Mouse (Mus musculus) CH12.LX (cell line): ENCODE results near the gene Ttll5.

ENCODE experiments used
- CTCF ChIP-seq, 2 experiments: IDR thresholded peaks in 1 of 2; conservative IDR thresholded peaks in 1 of 2; 2 replicates each; pipeline ENCODE4 v1.5.1; 2011 to 2012; ENCODE audit warnings: low read depth in 2 of 2, low read length in 2 of 2, improper control_type of control experiment in 1 of 2, inconsistent platforms in 1 of 2, mild to moderate bottlenecking in 1 of 2, moderate library complexity in 1 of 2
- ELF1 ChIP-seq: IDR thresholded peaks from 2 replicates; pipeline ENCODE4 v1.6.1; 2014; ENCODE audit warnings: low read depth, mild to moderate bottlenecking, inconsistent platforms, low read length, improper control_type of control experiment
- EP300 ChIP-seq: IDR thresholded peaks from 2 replicates; pipeline ENCODE4 v1.6.1; 2011; ENCODE audit warnings: low read length, improper control_type of control experiment
- ETS1 ChIP-seq: conservative IDR thresholded peaks from 2 replicates; pipeline ENCODE4 v1.6.1; 2012; ENCODE audit warnings: low read depth, mild to moderate bottlenecking, inconsistent platforms, low read length, improper control_type of control experiment, moderate library complexity
- GABPA ChIP-seq: IDR thresholded peaks from 2 replicates; pipeline ENCODE4 v1.6.1; 2012; ENCODE audit warnings: low read depth, low read length, improper control_type of control experiment, inconsistent platforms; ENCODE audit not compliant: insufficient replicate concordance
- MAX ChIP-seq: IDR thresholded peaks from 2 replicates; pipeline ENCODE4 v1.6.1; 2011; ENCODE audit warnings: low read length, improper control_type of control experiment
- NRF1 ChIP-seq: IDR thresholded peaks from 2 replicates; pipeline ENCODE4 v1.6.1; 2014; ENCODE audit warnings: low read depth, mild to moderate bottlenecking, inconsistent platforms, low read length, improper control_type of control experiment, moderate library complexity
- POLR2A ChIP-seq: IDR thresholded peaks from 2 replicates; pipeline ENCODE4 v1.6.1; 2011; ENCODE audit warnings: low read depth, mild to moderate bottlenecking, improper control_type of control experiment, low read length
- RAD21 ChIP-seq: IDR thresholded peaks from 2 replicates; pipeline ENCODE4 v1.6.1; 2011; ENCODE audit warnings: low read depth, mild to moderate bottlenecking, low read length, improper control_type of control experiment, moderate library complexity
- SIN3A ChIP-seq: IDR thresholded peaks from 2 replicates; pipeline ENCODE4 v1.6.1; 2012; ENCODE audit warnings: low read length, improper control_type of control experiment, inconsistent platforms
- TCF12 ChIP-seq: IDR thresholded peaks from 2 replicates; pipeline ENCODE4 v1.6.1; 2014; ENCODE audit warnings: low read depth, mild to moderate bottlenecking, inconsistent platforms, low read length, improper control_type of control experiment
- USF1 ChIP-seq: IDR thresholded peaks from 2 replicates; pipeline ENCODE4 v1.6.1; 2014; ENCODE audit warnings: low read depth, mild to moderate bottlenecking, inconsistent platforms, low read length, improper control_type of control experiment

DNA sequence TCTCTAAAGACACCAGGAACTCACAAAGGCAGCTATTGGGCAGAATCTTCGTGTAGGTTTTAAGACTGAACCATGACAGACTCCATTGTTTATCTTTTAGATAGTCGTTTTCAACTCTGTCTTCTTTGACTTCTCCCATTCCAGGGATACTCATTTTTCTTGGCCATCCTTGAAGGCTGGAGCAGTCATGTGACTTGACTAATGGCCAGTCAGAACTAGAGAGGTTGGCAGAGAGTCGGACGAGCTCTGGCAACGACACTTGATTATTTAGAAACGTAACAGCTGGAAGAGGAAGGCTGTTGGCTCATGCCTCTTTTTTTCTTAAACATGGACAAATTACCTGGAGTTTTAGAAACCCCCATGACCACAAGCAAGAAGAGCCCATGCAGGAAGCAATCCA lies 234.9 kb downstream of the Ttll5 start:
- TF ChIP-seq EP300 (no peak), POLR2A (no peak), USF1 (no peak), CTCF (conservative IDR thresholded peaks at IDR 0.05 in 1 of 2, IDR thresholded peaks at IDR 0.05 in 1 of 2; ENCODE audit: low read depth in 2 of 2, low read length in 2 of 2) (no peak), SIN3A (no peak), ELF1 (no peak), MAX (no peak), TCF12 (no peak), GABPA (no peak), NRF1 (no peak), ETS1 (no peak), RAD21 (no peak)
